Mouse (Mus musculus): ENCODE results near the gene Sult2b1. TPM values are rescaled to one million over a fixed set of nuclear protein-coding genes. Genes with fewer than 3 reads are reported as not detected.

Gene Sult2b1
- not detected for total RNA-seq (2021)
- long read RNA-seq, experiment 1: 0 reads
- long read RNA-seq, experiment 2: 0 reads

DNA sequence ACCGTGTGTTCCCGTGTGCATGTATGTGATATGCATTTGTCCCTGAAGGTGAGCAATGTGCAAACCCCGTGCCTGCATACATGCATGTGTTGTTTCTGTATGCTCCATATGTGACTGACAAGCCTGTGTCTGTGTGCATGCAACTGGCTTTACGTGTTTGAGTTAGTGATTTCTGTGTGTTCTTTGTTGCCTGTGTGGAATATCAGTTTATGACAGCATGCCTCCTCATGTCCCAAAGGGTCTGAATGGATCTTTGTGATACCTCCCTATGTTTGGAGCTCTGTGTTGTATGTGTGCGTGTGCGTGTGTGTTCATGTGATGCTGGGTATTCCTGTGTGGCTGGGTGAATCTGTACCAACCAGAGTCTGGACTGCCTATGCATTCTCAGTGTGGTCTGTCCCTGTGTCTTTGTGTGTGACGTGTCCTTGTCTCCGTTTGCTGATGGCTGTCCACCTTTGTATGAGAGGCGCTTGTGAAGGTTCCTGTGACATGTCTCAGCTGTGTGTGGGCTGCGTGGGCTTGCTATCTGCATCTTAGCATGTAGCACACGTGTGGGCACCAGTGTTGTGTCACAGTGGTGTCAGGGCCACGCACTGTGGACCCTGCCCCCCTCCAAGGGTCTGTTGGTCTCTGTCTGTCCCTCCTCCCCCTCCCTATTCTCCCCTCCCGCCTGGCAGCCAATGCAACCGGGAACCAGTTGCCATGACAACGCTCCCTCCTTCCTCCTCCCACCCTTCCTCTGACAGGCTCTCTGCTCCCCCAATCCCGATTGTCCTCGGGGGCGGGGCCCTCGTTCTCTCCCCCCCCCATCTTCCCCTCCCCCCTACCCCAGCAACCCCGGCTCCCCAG, at the start of gene Sult2b1:
TSS of gene Sult2b1 (minus strand) at position 146 of the 849 bp plus-strand sequence.
- no peak for DNase-seq
- intact Hi-C loops (cut with DNase I): no loop called here

DNA sequence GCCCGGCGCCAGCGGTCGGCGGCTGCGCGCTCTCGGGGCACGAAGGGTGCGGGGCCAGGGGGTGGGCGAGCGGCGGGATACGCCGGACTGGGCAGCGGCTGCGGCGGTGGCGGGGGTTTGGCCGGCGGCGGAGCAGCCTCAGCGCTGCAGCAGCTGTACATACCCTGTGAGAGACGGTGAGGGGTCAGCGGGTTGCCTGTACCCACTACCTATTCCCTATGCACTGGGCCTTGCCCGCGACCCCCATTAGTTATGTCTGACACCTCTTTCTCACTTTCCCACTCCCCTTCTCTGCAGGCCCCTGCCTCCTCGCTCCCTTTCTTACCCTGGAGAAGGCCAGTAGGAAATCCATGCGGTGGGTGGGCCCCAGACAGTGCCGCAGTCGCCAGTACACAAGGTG, 49.5 kb upstream of the Sult2b1 start:
- intact Hi-C loops (cut with DNase I): no loop called here
- DNase-seq: no peak

DNA sequence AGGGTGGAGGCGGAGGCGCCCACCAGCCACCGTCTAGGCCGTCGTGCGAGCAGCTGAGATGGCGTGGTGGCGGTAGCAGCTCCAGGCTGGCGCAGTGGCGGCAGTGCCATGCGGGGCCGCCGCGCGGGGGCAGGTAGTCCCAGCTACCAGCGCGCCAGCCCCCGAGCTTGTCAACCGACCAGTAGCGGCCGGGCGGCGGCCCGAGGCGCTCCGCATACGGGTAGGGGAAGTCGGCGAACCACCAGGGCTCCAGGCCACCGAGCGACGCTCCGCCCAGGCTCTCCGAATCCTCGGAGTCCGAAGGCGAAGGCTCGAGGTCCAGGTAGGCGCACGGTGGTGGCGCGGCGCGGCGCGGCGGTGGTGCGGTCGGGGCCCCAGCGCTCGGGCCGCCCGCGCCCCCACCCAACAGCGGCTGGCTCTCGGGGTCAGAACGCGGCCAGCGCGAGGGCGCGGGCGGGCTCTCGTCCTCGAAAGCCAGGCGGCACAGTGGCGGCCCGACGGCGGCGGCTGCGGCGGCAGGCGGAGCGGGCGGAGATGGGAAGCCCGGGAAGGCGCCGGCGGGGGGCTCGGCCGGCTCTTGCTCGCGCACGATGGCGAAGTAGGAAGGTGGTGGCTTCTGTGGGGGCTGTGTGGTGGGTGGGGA, 48.8 kb upstream of the Sult2b1 start:
- DNase-seq: no peak
- intact Hi-C loops (cut with DNase I): no loop called here

DNA sequence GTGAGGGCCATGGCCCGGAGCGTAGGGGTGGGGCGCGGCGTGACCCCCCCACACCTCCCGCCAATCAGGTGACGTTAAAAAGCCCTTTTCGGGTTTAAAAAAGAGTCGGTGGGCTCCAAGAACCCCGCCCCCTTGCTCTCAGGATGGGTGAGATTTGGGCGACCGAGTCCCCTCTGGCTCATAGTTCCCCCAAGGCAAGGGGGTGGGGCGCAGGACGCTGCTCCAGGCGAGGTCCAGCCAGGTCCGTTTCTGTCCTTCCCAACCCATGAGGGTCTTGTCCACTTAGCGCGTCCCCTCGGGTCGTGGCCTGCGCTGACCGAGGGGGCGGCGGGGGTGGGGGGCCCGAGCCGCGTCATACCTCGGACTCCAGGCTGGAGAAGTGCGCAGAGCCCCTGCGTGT, 48.0 kb upstream of the Sult2b1 start:
- intact Hi-C loops (cut with DNase I): no loop called here

DNA sequence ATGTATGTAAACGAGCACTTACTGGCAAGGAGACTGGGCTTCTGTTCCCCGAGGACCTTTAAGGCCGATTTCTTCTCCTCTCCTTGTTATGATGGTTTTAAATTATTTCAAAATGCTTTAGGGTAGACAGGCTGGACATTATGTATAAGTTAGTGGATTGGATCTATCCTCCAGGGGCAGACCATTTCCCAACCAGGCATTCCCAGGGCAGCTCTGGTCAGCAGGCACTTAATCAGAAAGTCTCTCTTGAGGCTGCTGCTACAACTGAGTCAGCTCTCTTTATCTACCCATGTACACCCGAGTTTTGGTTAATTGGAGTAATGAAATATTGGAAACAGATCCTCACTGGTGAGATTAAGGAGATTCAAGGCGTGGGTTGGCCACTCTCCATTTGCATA, 46.7 kb upstream of the Sult2b1 start:
- intact Hi-C loops (cut with DNase I): loop anchor here (2.0 kb wide), 1 partner anchor 16 kb away; the partner anchor contains the start of gene Cyth2
- no peak for DNase-seq

More for the DNA sequence above, 48.0 kb upstream of the Sult2b1 start:
- no peak for DNase-seq

DNA sequence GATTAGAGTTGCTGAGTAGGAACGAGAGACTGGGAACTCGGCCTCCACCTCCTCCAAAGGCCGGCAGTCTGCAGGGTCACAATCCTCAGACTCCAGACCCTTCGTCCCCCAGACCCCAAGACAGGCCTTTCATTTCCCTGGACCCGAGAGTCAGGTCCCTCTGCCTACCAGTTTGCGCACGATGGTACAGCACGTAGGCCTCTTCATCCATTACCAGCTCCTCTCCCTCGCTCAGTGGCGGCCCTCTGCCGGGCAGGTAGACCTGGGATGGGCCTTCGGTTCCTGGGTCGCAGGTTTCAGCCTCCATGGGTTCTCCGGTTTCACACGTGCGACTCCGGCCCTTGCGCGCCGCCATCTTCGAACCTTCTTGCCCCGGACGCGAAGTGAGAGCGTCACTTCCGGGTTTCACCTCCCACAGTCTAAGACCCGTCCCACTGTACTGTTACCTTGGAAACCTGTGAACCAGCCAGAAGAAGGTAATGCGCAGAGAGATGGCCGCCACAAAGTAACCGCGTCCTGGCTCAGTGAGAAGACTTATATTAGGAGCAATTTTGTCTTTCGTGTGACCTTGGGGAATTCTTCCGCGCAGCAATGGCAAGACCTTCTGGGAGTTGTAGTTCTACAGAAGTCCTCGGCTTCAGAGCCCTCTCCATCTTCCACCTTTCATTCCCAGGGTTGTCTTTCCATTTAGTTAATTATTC, 46.1 kb upstream of the Sult2b1 start, which contains the start of gene Grwd1:
TSS of gene Grwd1 (minus strand) at position 518 of the 701 bp plus-strand sequence.
- intact Hi-C loops (cut with DNase I): loop anchor here (2.0 kb wide), 1 partner anchor 16 kb away; the partner anchor contains the start of gene Cyth2
- DNase-seq: peak; percentile 75 to 89

DNA sequence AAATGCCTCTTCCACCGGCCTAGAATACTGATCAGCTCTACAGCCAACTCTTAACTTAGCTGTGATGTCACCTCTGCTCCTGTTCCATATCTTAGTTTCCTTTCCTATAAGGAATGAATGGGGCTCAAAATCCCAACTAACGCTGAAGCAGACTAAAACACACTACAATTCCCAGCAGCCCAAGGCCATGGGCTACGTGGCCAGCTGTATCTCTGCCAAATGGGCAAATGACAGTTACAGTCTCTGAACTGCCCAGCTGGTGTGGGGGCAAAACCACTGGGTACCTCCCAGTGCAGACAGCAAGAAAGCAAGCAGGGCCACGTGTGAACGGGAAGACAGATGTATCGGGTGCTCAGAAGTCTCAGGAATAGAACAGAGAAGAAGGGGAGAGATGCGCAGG, 42.2 kb upstream of the Sult2b1 start:
- DNase-seq: no peak
- intact Hi-C loops (cut with DNase I): no loop called here

DNA sequence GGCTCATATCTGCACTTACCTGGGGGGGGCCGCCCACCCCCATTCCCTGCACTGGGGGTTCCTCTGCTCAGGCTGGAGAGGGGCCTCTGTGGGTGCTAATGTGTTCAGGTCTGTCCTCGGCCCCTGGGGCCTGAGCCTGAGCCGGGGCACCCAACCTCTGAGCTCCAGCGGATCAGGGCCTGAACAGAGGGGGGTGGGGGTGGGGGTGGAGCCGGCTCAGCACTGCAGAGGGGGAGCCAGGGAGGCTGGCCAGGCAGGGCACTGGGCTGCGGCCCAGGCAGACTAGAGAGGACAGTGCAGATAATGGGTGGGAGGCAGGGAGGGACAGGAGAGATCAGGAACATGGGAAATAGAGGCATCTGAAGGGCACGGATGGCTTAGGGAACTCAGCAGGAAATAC, 40.1 kb upstream of the Sult2b1 start, which contains the start of gene Kcnj14:
TSS of gene Kcnj14 (minus strand) at position 185 of the 400 bp plus-strand sequence.
- no peak for DNase-seq
- intact Hi-C loops (cut with DNase I): no loop called here

DNA sequence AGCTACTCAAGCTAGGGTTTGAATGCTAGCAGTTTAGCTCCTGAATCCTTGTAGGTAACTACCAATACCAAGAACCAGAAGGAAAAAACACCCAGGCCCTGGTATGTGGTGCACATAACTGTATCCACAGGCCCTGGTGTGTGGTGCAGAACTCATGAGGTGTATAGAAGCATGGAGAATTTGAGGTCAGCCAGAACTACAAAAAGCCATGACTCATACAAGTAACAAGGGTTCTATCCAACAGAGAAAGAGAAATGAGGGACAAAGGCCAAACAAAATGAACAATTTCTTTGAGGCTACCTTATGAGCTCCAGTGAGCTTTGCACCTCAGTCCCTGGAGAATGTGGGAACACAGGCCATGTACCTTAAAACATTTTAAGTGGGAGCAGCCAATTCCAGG, 36.4 kb upstream of the Sult2b1 start:
- no peak for DNase-seq
- intact Hi-C loops (cut with DNase I): no loop called here

DNA sequence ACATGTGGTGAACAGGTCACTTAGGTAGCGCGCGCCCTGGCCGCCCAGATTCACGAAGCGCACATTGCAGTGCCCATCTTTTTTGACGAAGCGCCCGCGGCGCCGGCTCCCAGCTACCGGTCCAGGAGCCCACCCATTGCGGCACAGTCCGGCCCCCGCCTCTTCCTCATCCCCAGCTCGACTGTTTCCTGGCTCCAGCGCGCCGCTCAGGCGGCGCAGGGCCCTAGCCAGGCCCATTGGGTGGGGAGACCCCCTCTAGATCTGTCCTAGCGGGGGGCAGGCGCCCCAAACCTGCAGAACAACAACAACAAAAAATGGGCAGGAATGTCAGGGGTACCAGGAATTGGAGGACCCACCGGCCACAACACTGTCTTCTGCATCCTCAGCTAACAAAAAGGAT, 35.4 kb upstream of the Sult2b1 start:
- intact Hi-C loops (cut with DNase I): no loop called here
- DNase-seq: no peak

DNA sequence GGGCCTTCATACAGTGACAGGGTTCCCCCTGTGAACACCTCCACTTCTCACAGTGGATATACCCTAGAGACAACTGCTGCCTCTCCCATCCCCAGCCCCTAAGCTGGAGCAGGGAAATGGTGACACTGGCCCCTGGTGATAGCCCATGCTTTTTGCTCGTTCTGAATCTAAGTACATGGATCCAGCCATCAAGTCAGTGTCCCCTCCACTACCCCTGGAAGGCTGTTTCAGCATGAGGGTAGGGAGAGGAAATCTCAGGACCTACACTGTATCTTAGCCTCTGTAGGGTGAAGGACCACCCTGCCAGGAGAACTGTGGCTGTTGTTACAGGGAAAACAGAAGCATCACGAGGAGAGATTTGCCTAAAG, 31.5 kb upstream of the Sult2b1 start:
- DNase-seq: no peak
- intact Hi-C loops (cut with DNase I): loop anchor here (2.0 kb wide), 1 partner anchor 15 kb away; the partner anchor contains the start of gene Grwd1

DNA sequence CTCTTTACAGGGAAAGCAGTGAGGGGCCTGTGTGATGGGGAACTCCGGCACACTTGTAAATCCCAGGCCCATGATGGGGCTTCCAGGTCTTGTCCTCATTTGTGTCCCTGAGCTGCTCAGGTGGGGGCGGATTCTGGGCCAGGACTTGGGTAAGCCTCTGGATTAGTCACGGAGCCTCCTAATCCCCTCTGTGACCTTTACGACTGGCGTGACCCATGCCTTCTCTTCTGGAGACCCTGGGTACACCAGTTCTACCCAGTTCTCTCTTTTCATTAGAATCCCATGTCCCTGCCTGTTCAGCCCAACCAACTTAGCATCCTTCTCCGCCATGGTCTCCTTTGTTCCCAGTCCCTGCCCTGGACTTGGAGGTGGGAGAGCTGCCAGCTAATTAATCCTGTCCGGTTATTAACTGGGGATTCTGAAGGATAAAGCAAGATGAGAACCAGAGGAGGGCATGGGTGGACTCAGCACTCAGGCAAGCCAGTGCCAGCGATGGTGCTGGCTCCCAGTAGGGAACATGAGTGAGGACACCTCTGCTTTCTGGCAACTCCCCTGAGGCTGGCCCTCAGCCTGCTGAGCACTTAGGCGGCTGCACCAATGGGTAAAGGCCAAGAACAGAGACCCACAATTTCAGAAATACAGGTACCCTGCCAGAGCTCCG, 31.0 kb upstream of the Sult2b1 start:
- intact Hi-C loops (cut with DNase I): loop anchor here (2.0 kb wide), 1 partner anchor 15 kb away; the partner anchor contains the start of gene Grwd1
- DNase-seq: no peak

DNA sequence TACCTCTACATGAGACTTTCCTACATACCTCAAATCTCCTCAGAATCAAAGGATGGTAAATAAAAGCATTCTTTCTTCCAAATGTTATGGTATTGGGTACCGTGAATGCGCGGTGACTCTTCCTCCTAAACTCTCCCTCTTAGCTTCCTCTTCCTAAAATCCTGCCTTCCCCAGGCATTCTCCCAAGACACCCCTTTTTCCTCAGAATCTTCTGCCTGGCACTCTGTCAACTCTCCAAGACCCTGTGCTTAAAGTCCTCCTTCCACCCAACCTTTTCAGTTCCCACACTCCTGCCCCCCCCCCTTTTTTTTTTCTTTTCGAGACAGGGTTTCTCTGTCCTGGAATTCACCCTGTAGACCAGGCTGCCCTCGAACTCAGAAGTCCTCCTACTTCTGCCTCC, 30.4 kb upstream of the Sult2b1 start:
- intact Hi-C loops (cut with DNase I): loop anchor here (2.0 to 5.0 kb wide), 2 partner anchors 16 to 107 kb away; partner anchors contain the start of genes Ccdc114, Emp3 and Grwd1
- no peak for DNase-seq

DNA sequence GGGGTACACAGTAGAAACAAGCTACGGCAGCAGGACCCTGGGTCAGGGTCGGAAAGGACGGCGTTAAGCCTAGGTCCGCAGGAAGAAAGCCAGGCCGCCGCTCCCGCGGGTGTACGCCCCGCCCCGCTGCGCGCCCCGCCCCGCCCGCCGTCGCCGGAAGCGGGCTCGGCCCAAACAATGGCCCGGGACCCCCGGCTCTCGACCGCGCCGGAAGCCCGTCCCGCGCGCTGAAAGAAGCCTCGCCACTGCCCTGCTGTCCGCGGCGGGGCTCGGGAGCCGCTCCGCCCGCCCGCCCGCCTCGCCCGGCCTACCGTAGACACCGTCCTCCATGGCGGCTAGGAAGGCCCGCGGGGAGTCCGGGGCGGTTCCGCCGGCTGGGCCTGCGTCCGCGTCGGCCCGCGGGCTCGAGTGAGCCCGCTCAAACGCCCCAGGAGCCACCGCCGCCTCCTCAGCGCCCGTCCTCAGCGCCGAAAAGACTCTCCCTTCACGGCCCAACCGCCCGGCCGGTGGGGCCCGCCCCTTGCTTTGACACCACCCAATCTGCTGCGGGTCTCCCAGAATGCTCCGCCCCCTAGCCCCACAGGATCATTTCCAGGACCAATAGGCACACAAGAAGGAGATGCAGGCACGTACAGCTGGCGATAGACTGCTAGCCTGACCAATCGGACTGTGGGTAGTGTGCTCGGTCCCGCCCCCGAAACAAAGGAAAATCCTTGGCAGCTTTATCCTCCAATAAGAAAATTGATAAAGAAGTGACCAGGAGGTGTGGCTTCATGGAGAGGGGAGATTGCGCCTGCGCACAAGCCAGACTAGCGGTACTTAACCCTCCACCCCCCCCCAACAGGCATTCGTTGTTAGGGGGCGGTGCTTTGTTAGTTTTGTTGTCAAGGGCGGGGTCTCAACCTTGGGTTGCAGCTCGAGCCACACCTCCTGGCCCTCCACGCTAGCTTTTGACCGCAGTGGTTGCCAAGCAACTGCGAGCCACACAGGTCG, 29.6 kb upstream of the Sult2b1 start, which contains the start of gene Cyth2:
TSS of gene Cyth2 (minus strand) at position 795 of the 993 bp plus-strand sequence.
- intact Hi-C loops (cut with DNase I): loop anchor here (2.0 to 5.0 kb wide), 2 partner anchors 17 to 108 kb away; partner anchors contain the start of genes Ccdc114, Emp3 and Grwd1

DNA sequence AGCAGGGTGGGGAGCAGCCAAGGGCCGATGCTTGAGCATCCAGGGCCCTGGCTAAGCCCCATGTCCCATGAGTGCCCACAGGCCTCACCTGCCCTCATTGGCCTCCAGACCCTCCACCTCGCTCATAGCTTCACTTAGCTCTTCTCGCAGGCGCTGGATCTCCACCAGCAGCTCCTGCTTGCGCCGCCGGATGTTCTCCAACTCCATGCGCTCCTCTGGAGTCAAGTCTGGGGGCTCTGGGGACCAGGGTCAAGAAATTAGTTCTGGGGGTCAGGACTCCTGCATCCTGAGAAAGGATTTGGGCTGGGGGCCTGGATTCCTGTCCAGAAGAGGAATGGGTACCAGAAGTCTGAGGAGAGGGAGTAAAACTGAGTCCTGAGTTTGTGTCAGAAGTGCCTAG, 28.5 kb upstream of the Sult2b1 start:
- intact Hi-C loops (cut with DNase I): loop anchor here (5.0 kb wide), 1 partner anchor 109 kb away; the partner anchor contains the start of genes Ccdc114 and Emp3
- DNase-seq: no peak

More for the DNA sequence above, 29.6 kb upstream of the Sult2b1 start, which contains the start of gene Cyth2:
- DNase-seq: peak; percentile 99

DNA sequence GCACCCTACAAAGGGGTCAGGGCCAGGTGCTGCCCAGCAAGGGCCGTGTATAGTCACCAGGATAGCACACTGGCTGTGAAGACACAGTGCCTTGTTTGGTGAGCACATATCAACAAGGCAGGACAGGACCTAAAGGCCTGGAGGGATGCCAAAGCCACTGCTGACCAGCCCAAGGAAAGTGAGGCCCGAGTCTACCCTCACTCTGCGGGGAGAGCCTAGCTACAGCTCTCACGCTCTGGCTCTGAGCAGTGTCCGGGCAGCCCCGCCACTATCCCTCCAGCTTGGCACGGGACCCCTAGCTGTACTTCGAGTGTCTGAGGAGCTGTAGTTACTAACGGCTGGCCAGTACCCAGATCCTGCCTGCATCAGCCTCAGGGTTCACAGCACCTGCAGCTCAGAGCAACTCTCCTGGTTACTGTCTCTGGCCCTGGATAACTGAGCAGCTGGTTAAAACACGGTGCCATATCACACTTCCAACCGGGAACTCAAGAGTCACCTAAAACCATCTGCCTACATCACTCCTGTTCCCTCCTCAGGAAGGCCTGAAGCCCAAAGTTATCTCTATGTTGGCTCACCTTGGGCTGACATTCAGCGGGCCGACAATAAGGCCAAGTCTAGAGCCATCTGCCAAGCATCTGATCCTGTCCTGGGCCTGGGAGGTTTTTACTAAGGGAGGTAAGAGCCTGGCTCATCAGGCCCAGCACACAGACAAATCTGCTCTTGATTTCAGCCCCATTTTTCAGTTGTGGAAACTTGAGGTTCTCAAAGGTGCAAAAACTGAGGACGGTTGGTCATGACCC, 25.0 kb upstream of the Sult2b1 start:
- no peak for DNase-seq
- intact Hi-C loops (cut with DNase I): loop anchor here (5.0 kb wide), 1 partner anchor 113 kb away; the partner anchor contains the start of genes Ccdc114 and Emp3

DNA sequence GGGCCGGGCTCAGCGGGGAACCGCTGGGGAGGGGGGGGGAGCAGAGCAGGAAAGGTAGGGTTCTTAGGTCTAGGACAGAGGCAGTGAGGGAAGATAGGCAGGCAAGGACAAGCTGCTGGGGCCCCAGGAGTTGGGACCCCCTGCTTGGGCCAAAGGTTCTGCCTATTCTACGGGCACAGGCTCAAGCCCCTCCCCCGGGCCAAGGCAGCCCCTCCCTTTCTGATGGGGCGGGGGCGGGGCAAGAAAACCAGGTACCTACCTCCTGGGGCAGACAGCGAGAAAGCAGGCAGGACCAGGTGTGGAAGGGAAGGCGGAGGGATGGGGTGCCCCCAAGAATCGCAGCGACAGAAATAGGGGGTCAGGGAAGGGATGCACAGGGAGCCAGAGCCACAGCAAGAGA, 24.0 kb upstream of the Sult2b1 start:
- intact Hi-C loops (cut with DNase I): no loop called here
- DNase-seq: no peak

DNA sequence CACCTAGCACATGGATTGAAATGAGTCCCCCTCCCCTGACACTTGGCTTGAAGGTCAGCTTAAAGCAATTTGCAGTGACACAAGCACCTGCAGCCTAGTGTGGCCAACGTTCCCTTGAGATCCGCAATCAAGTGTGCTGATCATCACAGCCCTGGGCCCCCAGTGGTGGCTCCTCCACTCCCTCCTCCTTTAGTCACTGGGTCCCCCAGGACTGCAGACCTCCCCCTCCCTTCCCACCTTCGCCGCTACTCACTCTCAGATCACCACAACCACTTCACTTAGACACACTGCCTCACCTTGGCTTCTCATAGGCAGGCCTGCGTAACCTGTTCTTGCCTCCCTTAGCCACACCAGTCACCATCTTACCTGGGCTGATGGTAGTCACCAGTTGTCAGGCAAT, 21.5 kb upstream of the Sult2b1 start:
- DNase-seq: no peak
- intact Hi-C loops (cut with DNase I): no loop called here

Data from heart, postnatal 14 days (tissue).